Mouse (Mus musculus): ENCODE results near the gene 2310034G01Rik.
A peak's percentile ranks its signal among the peaks of the same experiment; 100 is the strongest.

Gene 2310034G01Rik

GRCm38 (mm10) chr19:46300294-46301045 is 49.6 kb downstream of the 2310034G01Rik start:
- peak in 1 of 2 experiments; percentile 9 for DNase-seq (ENCODE audit: low spot score in 2 of 2)

Data from spleen, postnatal 10 days (tissue).